In the genomic region with DNA sequence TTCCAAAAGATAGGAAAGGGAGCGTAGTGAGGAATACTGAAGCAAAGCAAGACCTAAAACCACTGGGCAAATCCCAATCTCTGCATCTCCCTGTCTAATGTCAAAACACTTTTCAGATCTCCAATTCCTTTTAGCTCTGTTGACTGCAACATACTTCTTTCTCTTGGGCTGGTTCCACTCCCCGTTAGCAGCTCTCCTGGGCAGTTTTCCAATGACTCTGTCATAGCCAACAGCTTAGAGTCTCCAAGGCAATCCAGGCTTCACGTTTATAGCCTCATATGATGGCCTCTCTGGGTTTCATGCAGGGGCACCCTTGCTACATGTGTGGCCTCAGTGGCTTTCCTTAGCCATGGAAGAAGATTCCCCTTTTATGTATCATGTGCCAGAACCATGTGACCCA, we compare ENCODE assay signal across 19 mouse cellular contexts. TPM values are rescaled to one million over a fixed set of nuclear protein-coding genes. Genes with fewer than 3 reads are reported as not detected.
DNase-seq lines count a peak whose midpoint lies in the region; ATAC-seq and TF ChIP-seq lines count a peak whose summit lies in the region.
"Had no signal": no experiment of that assay in that cellular context is flagged by ENCODE, and none has a peak within 500 bp of the region (broad histone marks: within the 10 kb centered on the region; RNA-seq: fewer than 3 reads in every experiment).

No protein-coding gene starts in this region.

- no peak for TF ChIP-seq CTCF in lung, embryonic 14.5 days (IDR thresholded peaks at IDR 0.05; ENCODE audit: low read depth)

- H3K9me3 ChIP-seq in heart, embryonic 11.5 days (replicated peaks; ENCODE audit: control insufficient read depth, low read length): no peaks in the 10 kb centered on the region
- no peaks in the 10 kb centered on the region for H3K9me3 ChIP-seq in lung, embryonic 14.5 days (ENCODE audit: low read depth, low read length)
- H3K9me3 ChIP-seq: embryonic facial prominence, embryonic 13.5 days; forebrain, embryonic 13.5 days; liver, embryonic 12.5 days; midbrain, embryonic 15.5 days had no signal

- no peak overlapping the region for H3K27ac ChIP-seq in heart, embryonic 11.5 days (ENCODE audit: low read depth, low read length)
- H3K27ac ChIP-seq in lung, embryonic 14.5 days (ENCODE audit: low read depth): no peak overlapping the region
- H3K27ac ChIP-seq: embryonic facial prominence, embryonic 13.5 days; forebrain, embryonic 13.5 days; hindbrain, embryonic 10.5 days; left cerebral cortex, adult 2 months; liver, embryonic 12.5 days; macrophage; midbrain, embryonic 15.5 days had no signal

- no peaks in the 10 kb centered on the region for H3K4me1 ChIP-seq in heart, embryonic 11.5 days (ENCODE audit: control insufficient read depth, insufficient read depth, low read length)
- no peaks in the 10 kb centered on the region for H3K4me1 ChIP-seq in lung, embryonic 14.5 days (ENCODE audit: insufficient read depth)
- H3K4me1 ChIP-seq: embryonic facial prominence, embryonic 13.5 days; forebrain, embryonic 13.5 days; hindbrain, embryonic 10.5 days; liver, embryonic 12.5 days; midbrain, embryonic 15.5 days had no signal

- ATAC-seq in heart, embryonic 11.5 days (replicated peaks; ENCODE audit: insufficient number of reproducible peaks, low FRiP score, low TSS enrichment): no peak
- no peak for ATAC-seq in lung, embryonic 14.5 days (ENCODE audit: insufficient read depth)
- ATAC-seq in erythroid progenitor cell, adult 5-6 weeks (replicated peaks; ENCODE audit: low FRiP score, poor library complexity, severe bottlenecking): no peak
- ATAC-seq: forebrain, embryonic 13.5 days; liver, embryonic 12.5 days; midbrain, embryonic 15.5 days; Patski had no signal

- 64% methylated on average over 3 of the region's 3 CpGs for WGBS in heart, embryonic 11.5 days (ENCODE audit: insufficient replicate concordance)
- 55% methylated on average over 3 of the region's 3 CpGs for WGBS in lung, embryonic 14.5 days

- no peaks in the 10 kb centered on the region for H3K27me3 ChIP-seq in heart, embryonic 11.5 days (ENCODE audit: control insufficient read depth, insufficient read depth, low read length)
- no peaks in the 10 kb centered on the region for H3K27me3 ChIP-seq in lung, embryonic 14.5 days (ENCODE audit: insufficient read depth, low read length)
- H3K27me3 ChIP-seq: embryonic facial prominence, embryonic 13.5 days; forebrain, embryonic 13.5 days; liver, embryonic 12.5 days; midbrain, embryonic 15.5 days had no signal

- no peak overlapping the region for H3K4me2 ChIP-seq in heart, embryonic 11.5 days
- no peak overlapping the region for H3K4me2 ChIP-seq in lung, embryonic 14.5 days
- H3K4me2 ChIP-seq: embryonic facial prominence, embryonic 13.5 days; forebrain, embryonic 13.5 days; liver, embryonic 12.5 days; midbrain, embryonic 15.5 days had no signal

- H3K9ac ChIP-seq in heart, embryonic 11.5 days (ENCODE audit: low read depth, low read length): no peak overlapping the region
- H3K9ac ChIP-seq in lung, embryonic 14.5 days: no peak overlapping the region
- H3K9ac ChIP-seq: embryonic facial prominence, embryonic 13.5 days; forebrain, embryonic 13.5 days; liver, embryonic 12.5 days; midbrain, embryonic 15.5 days had no signal

- H3K36me3 ChIP-seq in heart, embryonic 11.5 days (ENCODE audit: control insufficient read depth, insufficient read depth, low read length): no peaks in the 10 kb centered on the region
- no peaks in the 10 kb centered on the region for H3K36me3 ChIP-seq in lung, embryonic 14.5 days (ENCODE audit: insufficient read depth)
- H3K36me3 ChIP-seq: embryonic facial prominence, embryonic 13.5 days; hindbrain, embryonic 10.5 days; liver, embryonic 12.5 days; midbrain, embryonic 15.5 days had no signal

- peak; percentile 16 for DNase-seq in adrenal gland, postnatal 10 days
- no peak for DNase-seq in adrenal gland, adult 2 months
- peak; percentile 22 to 25 for DNase-seq in heart, adult 18-20 months
- DNase-seq in lung, embryonic 14.5 days: peak; percentile 44
- no peak for DNase-seq in lung, postnatal 25 days (ENCODE audit: low spot score)
- DNase-seq in frontal cortex, postnatal 14 days (ENCODE audit: low spot score in 2 of 2): peak; percentile 4 to 5
- DNase-seq: cerebellum, postnatal 36 days; kidney, adult 11 months; kidney, postnatal 25 days had no signal

- no peak overlapping the region for H3K4me3 ChIP-seq in heart, embryonic 11.5 days (ENCODE audit: low read depth, low read length)
- H3K4me3 ChIP-seq in lung, embryonic 14.5 days (ENCODE audit: low read depth, low read length): no peak overlapping the region
- H3K4me3 ChIP-seq: embryonic facial prominence, embryonic 13.5 days; forebrain, embryonic 13.5 days; hindbrain, embryonic 10.5 days; left cerebral cortex, adult 2 months; liver, embryonic 12.5 days; midbrain, embryonic 15.5 days had no signal

RNA-seq across cellular contexts. Expression of a gene that starts 29.6 kb away (rescaled TPM):
- 10 to 100 TPM; 22.6 to 26.4 TPM for total RNA-seq in adrenal gland, postnatal 10 days (2021)
- total RNA-seq in adrenal gland, adult 2 months (2021): 10 to 100 TPM; 23.4 to 24.8 TPM
- polyA plus RNA-seq in adrenal gland, adult 2 months (2012; rRNA removed): 21.0 and 23.7 TPM in 2 replicates
- total RNA-seq in heart, adult 18-20 months (2021): 10 to 100 TPM in 1 of 2 experiments, 1 to 10 TPM in 1; 7.6 to 10.4 TPM
- polyA plus RNA-seq in heart, embryonic 11.5 days (2014; fragmentation: Nextera tagmentation; extraction: Ambion mirVana): 10.0 and 11.4 TPM in 2 replicates
- polyA plus RNA-seq in lung, embryonic 14.5 days (2014; fragmentation: Nextera tagmentation; extraction: Ambion mirVana): 27.3 and 30.1 TPM in 2 replicates
- total RNA-seq in erythroid progenitor cell, adult 5-6 weeks (2015; ENCODE audit: low replicate concordance): 6.7 and 14.4 TPM in 2 replicates
- total RNA-seq in erythroid progenitor cell, adult 5-6 weeks (2017; ENCODE audit: low replicate concordance): 4.4 and 9.1 TPM in 2 replicates

Comparison
In these comparisons a context has a peak if more than half of its experiments do, and no peak if none do; other contexts are left out.
1. DNase-seq: peak in adrenal gland, postnatal 10 days (single experiment), heart, adult 18-20 months (2 of 2), lung, embryonic 14.5 days (single experiment) and frontal cortex, postnatal 14 days (2 of 2); none in adrenal gland, adult 2 months (single experiment) and lung, postnatal 25 days (single experiment).